Comparison of ENCODE assay signal across 26 mouse cellular contexts in the genomic region with DNA sequence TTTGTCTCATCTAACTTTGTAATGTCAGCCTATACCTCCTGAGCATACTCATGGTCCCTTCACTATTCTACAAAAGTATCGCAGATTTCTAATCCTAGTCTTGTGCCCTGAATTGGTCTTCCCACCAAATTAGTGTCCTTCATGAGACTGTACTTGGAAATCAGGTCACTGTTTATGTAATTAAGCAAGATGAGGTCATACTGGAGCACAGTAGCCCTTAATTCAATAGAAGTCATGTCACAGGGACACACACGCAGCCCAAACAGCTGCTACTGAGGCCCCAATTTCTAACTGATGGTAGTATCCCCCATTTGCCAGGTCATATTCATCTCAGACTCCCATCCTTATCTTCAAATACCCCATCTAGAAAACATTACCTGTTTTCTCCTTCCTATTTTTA.
"Had no signal": no experiment of that assay in that cellular context is flagged by ENCODE, and none has a peak within 500 bp of the region (broad histone marks: within the 10 kb centered on the region; RNA-seq: fewer than 3 reads in every experiment).

No protein-coding gene starts in this region.

- H3K4me3 ChIP-seq: heart, embryonic 10.5 days; heart, embryonic 12.5 days; hindbrain, embryonic 10.5 days; hindbrain, embryonic 12.5 days; hindbrain, embryonic 15.5 days; kidney, embryonic 15.5 days; limb, embryonic 13.5 days; limb, embryonic 15.5 days; liver, embryonic 12.5 days had no signal

- H3K27me3 ChIP-seq: heart, embryonic 12.5 days; hindbrain, embryonic 12.5 days; hindbrain, embryonic 15.5 days; kidney, embryonic 15.5 days; limb, embryonic 13.5 days; limb, embryonic 15.5 days; liver, embryonic 12.5 days had no signal

- H3K4me1 ChIP-seq: heart, embryonic 10.5 days; heart, embryonic 12.5 days; kidney, embryonic 15.5 days; limb, embryonic 13.5 days; limb, embryonic 15.5 days; liver, embryonic 12.5 days had no signal

- DNase-seq: gastrocnemius, postnatal 10 days; gastrocnemius, postnatal 25 days; heart, adult 18-20 months; heart, postnatal 10 days; heart, postnatal 4 days; kidney, adult 11 months; kidney, adult 2 months; kidney, adult 9 months; kidney, postnatal 14 days; kidney, postnatal 36 days; layer of hippocampus, adult 9-11 months; layer of hippocampus, postnatal 36 days; left cerebral cortex, postnatal 4 days had no signal

- ATAC-seq: hindbrain, postnatal 0 days; intestine, embryonic 16.5 days; liver, embryonic 12.5 days had no signal

- H3K27ac ChIP-seq: heart, embryonic 10.5 days; hindbrain, embryonic 10.5 days; hindbrain, embryonic 12.5 days; hindbrain, embryonic 15.5 days; hindbrain, postnatal 0 days; kidney, embryonic 15.5 days; kidney, postnatal 0 days; limb, embryonic 13.5 days; limb, embryonic 15.5 days; liver, embryonic 12.5 days; liver, embryonic 14.5 days had no signal
